Mouse (Mus musculus) forebrain, embryonic 16.5 days (tissue): ENCODE results near the gene Mpzl1. TPM values are rescaled to one million over a fixed set of nuclear protein-coding genes. Genes with fewer than 3 reads are reported as not detected.
A peak's percentile ranks its signal among the peaks of the same experiment; 100 is the strongest.

Experiments
- ATAC-seq: fragments of 200-750 bp; cut with Nextera tagmentation; 2 replicates; pipeline ENCODE4 v1.8.0; 2017; ENCODE audit warnings: mild to moderate bottlenecking, moderate library complexity
- H3K27ac ChIP-seq: fragments of 300-500 bp; sonication (generic); 2 replicates; pipeline ENCODE4 v1.5.1; 2014; ENCODE audit warnings: low read length, control low read depth
- H3K27me3 ChIP-seq: fragments of 300-500 bp; sonication (generic); replicated peaks from 2 replicates; pipeline ENCODE4 v1.6.1; 2014; ENCODE audit warnings: low read length; ENCODE audit not compliant: control insufficient read depth, insufficient read depth
- H3K36me3 ChIP-seq: fragments of 300-500 bp; sonication (generic); 2 replicates; pipeline ENCODE4 v1.6.1; 2014; ENCODE audit not compliant: control insufficient read depth, insufficient read depth
- H3K4me1 ChIP-seq: fragments of 300-500 bp; sonication (generic); replicated peaks from 2 replicates; pipeline ENCODE4 v1.6.1; 2014; ENCODE audit warnings: low read length; ENCODE audit not compliant: control insufficient read depth, insufficient read depth
- H3K4me2 ChIP-seq: fragments of 300-500 bp; sonication (generic); 2 replicates; pipeline ENCODE4 v1.6.1; 2014; ENCODE audit warnings: mild to moderate bottlenecking, low read length, control low read depth
- H3K4me3 ChIP-seq: fragments of 300-500 bp; sonication (generic); replicated peaks from 2 replicates; pipeline ENCODE4 v1.5.1; 2014; ENCODE audit warnings: mild to moderate bottlenecking, low read length, control low read depth
- H3K9ac ChIP-seq: fragments of 300-500 bp; sonication (generic); replicated peaks from 2 replicates; pipeline ENCODE4 v1.6.1; 2014; ENCODE audit warnings: low read depth, low read length, control low read depth
- H3K9me3 ChIP-seq: fragments of 300-500 bp; sonication (generic); 2 replicates; pipeline ENCODE4 v1.6.1; 2016; ENCODE audit warnings: low read length; ENCODE audit not compliant: control insufficient read depth
- WGBS: fragments of 180-500 bp; shearing (Covaris S2); extraction: QIAGEN DNeasy Blood & Tissue Kit; methylation state at CpG from one replicate; pipeline ENCODE4 v1.1.7; 2014; 5-methylcytosine and 5-hydroxymethylcytosine counted together
- polyA plus RNA-seq: library from polyadenylated mRNA; unstranded; fragments of >200 nt; fragmentation: Nextera tagmentation; extraction: Ambion mirVana; gene quantifications from 2 replicates; pipeline ENCODE4 v1.2.1, GENCODE M21; 2015

Mpzl1 gene
- polyA plus RNA-seq, 1 experiment from 2014 or later: 138 TPM

DNA sequence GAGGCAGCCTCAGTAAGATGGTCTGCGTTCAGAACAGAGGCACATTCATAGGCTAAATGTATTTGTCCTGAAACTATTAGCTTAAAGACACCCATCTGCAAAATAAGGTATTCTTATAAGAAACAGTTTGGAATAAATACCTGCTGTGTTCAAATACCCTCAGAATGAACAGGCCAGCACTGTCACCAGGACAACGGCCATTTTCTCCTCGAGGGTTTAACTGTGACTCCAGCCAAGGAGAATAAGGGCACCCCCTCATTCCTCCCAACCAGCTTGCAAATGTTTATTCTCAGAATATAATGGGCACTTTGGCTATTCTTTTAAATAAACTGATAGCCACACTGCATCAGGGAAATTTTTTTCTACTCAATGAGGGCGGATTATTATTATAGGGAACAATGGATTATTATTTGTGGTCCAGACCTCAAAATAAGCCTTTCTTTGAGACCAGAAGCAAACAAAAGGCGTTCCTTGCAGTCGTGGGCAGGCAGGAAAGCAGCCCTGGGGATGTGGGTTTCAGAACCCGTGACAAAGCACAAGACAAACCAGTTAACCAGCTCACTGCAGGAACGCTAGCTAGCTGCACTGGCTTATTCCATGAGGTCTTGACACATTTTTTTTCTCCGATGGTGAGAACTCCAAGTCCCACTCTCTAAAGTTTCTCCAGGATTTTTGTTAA is 23.9 kb downstream of the Mpzl1 start:
- no peak overlapping the region for H3K9ac ChIP-seq
- peak; percentile 54 for ATAC-seq
- H3K9me3 ChIP-seq: peaks cover 5% of the 10 kb centered on the region
- H3K27ac ChIP-seq: peak overlapping the region; percentile 62
- no peaks in the 10 kb centered on the region for H3K27me3 ChIP-seq
- WGBS: 3% methylated on average over 9 of the region's 9 CpGs
- H3K36me3 ChIP-seq: peaks cover 14% of the 10 kb centered on the region
- no peak overlapping the region for H3K4me3 ChIP-seq
- H3K4me2 ChIP-seq: no peak overlapping the region
- peaks cover 16% of the 10 kb centered on the region for H3K4me1 ChIP-seq

DNA sequence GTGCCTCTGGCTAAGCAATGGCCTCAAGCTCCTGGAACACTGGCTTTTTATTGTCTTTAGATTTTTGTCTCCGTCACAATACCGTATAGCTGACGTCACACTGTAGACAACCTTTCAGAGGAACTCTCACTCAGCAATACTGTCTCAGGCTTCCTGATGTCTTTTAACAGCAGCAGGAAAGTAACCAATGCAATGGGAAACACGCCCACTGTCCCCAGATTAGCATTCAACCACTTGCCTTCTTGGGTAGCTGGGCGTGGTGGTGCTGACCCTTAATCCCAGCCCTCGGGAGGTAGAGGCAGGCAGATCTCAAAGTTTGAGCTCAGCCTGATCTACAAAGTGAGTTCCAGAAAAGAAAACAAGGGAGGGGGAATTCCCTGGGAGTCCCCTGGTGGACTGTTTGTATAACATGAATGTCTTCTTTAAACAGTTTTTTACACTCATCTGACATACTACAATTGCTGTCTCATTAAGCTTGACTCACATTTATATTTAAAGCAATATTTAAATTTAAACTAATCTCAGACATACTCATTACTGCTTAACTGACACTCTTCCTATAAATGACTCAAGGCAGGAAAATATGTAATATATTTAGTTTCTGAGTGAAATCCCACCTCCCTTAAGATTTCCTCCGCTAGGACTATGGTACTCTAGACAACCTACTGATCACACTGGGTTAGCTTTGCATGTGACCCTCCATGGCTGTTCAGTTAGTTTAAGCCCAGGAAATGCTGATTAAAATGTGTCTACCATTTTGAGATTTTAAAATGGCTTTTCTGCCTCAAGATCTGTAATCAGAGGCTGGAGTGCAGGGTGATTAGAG is 24.6 kb downstream of the Mpzl1 start:
- peaks cover 9% of the 10 kb centered on the region; the same call in 1 of the 2 replicates for H3K36me3 ChIP-seq
- H3K4me2 ChIP-seq: no peak overlapping the region
- H3K4me3 ChIP-seq: no peak overlapping the region
- no peaks in the 10 kb centered on the region for H3K9me3 ChIP-seq
- peak overlapping the region; percentile 62 for H3K27ac ChIP-seq
- H3K4me1 ChIP-seq: peaks cover 16% of the 10 kb centered on the region
- ATAC-seq: peak; percentile 20; the same call in 1 of the 2 replicates
- 30% methylated on average over 7 of the region's 7 CpGs for WGBS
- no peak overlapping the region for H3K9ac ChIP-seq
- no peaks in the 10 kb centered on the region for H3K27me3 ChIP-seq

DNA sequence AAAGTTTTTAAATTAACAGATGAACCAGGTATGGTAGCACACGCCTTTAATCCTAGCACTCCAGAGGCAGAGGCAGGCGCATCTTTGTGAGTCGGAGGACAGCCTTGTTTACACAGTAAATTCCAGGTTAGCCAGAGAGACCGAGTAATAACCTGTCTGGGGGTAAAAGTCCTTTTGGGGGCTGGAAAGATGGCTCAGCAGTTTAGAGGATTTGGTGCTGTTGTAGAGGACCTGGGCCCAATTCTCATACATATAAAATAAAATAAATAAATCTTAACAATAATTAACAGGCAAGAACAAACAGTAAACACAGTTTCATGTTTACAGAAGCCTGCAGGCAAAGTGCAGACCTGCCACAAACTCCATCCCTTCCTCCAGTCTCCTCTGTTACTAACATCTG is 25.4 kb downstream of the Mpzl1 start:
- no peak overlapping the region for H3K27ac ChIP-seq
- peaks cover 14% of the 10 kb centered on the region for H3K36me3 ChIP-seq
- no peak overlapping the region for H3K4me3 ChIP-seq
- no peak overlapping the region for H3K9ac ChIP-seq
- WGBS: 93% methylated on average over 4 of the region's 4 CpGs
- no peaks in the 10 kb centered on the region for H3K27me3 ChIP-seq
- no peaks in the 10 kb centered on the region for H3K9me3 ChIP-seq
- no peak overlapping the region for H3K4me2 ChIP-seq
- peaks cover 16% of the 10 kb centered on the region for H3K4me1 ChIP-seq
- ATAC-seq: no peak

DNA sequence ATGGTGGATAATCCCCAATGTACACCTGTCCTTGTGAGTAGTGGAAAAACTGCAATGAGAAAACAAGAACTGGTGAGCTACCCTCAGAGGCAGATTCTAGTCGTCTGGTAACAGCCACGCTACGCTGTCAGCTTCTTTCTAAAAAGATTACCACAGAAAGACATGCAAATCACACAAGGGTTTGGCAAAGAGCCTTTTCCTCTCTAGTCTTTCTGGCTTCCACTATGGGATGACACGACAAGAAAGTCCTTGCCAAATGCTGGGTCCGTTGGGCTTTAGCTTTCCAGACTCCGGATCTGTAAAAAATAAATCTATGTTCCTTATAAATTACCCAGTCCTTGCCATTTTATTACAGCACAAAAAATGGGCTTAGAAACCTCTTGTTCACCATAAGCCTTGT is 28.6 kb downstream of the Mpzl1 start:
- H3K4me3 ChIP-seq: no peak overlapping the region
- no peaks in the 10 kb centered on the region for H3K27me3 ChIP-seq
- no peak overlapping the region for H3K4me2 ChIP-seq
- no peak for ATAC-seq
- WGBS: 59% methylated on average over 6 of the region's 6 CpGs
- H3K9me3 ChIP-seq: no peaks in the 10 kb centered on the region
- H3K27ac ChIP-seq: no peak overlapping the region
- H3K9ac ChIP-seq: no peak overlapping the region
- peaks cover 12% of the 10 kb centered on the region for H3K4me1 ChIP-seq
- H3K36me3 ChIP-seq: peaks cover 25% of the 10 kb centered on the region

DNA sequence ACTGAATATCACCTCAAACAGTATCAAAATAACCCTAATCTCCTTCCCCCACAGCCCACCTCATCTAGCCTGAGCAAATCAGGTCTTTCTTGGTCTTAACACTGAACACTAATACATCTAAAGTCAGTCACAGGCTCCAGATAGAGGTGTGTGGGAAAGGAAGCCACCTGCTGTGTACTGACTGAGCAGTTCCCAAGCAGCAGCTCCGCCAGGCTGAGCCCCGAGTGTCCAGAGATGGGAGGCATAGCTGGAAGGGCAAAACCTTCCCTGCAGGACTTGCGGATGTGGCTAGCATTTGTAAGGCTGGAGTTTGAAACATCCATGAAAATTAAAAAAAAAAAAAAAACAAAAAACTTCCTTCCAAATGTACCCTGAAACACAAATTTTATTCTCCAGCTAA is 29.2 kb downstream of the Mpzl1 start:
- Histone ChIP-seq H3K36me3 (peaks cover 25% of the 10 kb centered on the region), H3K9me3 (no peaks in the 10 kb centered on the region), H3K4me2 (no peak overlapping the region), H3K27me3 (no peaks in the 10 kb centered on the region), H3K27ac (no peak overlapping the region), H3K4me1 (peaks cover 5% of the 10 kb centered on the region), H3K4me3 (no peak overlapping the region), H3K9ac (no peak overlapping the region)
- ATAC-seq: no peak
- 81% methylated on average over 3 of the region's 3 CpGs for WGBS

DNA sequence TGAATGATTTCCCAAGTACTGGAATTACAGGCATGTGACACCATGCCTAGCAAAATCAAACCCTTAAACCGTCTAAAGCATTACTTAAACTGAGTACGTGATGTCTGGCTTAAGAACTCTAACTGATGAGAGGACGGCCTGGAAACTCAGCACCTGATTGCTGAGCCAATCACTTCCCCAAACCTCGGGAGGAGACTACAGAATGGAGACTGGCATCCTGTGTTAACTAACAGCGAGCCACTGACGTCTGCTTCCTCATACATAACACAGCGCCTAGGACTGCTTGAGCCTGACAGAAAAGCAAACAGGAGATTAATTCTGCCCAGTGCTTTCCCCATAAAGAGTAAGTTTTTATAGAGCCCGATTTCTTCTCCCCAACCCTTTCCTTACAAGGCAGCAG is 30.1 kb downstream of the Mpzl1 start:
- Histone ChIP-seq H3K9me3 (no peaks in the 10 kb centered on the region), H3K4me2 (no peak overlapping the region), H3K27me3 (no peaks in the 10 kb centered on the region), H3K9ac (no peak overlapping the region), H3K4me1 (no peaks in the 10 kb centered on the region), H3K27ac (no peak overlapping the region), H3K36me3 (peaks cover 25% of the 10 kb centered on the region), H3K4me3 (no peak overlapping the region)
- 90% methylated on average over 8 of the region's 8 CpGs for WGBS
- ATAC-seq: no peak

DNA sequence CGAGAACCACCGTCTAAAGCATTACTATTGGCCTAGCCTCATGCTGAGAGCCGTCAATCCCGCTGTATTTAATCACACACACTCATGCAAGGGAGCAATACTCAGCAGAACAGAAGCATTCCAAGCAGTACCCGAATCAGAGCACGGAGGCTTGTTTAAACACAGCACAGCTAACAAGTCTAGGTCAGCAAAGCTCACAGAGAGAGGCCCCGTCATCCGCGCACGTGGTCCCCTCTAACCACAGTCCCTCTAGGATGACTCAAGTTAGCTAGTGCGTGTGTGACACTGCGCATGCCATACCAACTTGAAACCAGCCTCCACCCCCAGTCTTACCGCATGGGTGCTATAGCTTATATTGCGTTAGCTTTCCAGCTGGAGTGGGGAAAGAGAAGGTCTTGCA is 31.1 kb downstream of the Mpzl1 start:
- Histone ChIP-seq H3K27ac (no peak overlapping the region), H3K27me3 (no peaks in the 10 kb centered on the region), H3K36me3 (peaks cover 27% of the 10 kb centered on the region), H3K9me3 (no peaks in the 10 kb centered on the region), H3K4me2 (no peak overlapping the region), H3K9ac (no peak overlapping the region), H3K4me3 (no peak overlapping the region), H3K4me1 (no peaks in the 10 kb centered on the region)
- no peak for ATAC-seq
- 85% methylated on average over 14 of the region's 14 CpGs for WGBS

DNA sequence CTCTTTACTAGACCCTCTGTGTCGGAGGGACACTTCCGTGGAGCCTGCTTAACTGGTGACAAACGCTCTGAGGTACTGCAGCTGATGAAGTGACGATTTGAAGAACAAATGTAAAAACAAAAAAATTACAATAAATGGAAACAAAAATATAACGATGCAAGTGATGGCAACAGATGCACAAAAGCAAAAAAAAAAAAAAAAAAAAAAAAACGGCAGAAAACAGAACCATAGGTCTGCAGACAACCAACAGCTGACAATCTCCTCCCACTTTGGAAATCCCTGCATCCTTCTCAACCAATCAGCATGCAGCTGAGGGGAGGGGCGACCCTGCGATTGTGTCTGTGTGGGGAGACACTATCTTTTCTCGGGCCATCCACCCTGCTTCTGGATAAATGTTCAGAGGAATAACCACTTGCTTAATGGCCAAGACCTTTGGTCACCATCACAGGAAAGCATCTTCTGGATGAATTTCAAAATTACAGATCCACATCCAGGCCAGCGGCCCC is 32.5 kb downstream of the Mpzl1 start:
- WGBS: 80% methylated on average over 10 of the region's 10 CpGs
- no peaks in the 10 kb centered on the region for H3K4me1 ChIP-seq
- H3K27me3 ChIP-seq: no peaks in the 10 kb centered on the region
- H3K4me2 ChIP-seq: no peak overlapping the region
- no peak overlapping the region for H3K9ac ChIP-seq
- no peak overlapping the region for H3K4me3 ChIP-seq
- ATAC-seq: no peak
- peaks cover 24% of the 10 kb centered on the region for H3K36me3 ChIP-seq
- H3K27ac ChIP-seq: no peak overlapping the region
- H3K9me3 ChIP-seq: no peaks in the 10 kb centered on the region

DNA sequence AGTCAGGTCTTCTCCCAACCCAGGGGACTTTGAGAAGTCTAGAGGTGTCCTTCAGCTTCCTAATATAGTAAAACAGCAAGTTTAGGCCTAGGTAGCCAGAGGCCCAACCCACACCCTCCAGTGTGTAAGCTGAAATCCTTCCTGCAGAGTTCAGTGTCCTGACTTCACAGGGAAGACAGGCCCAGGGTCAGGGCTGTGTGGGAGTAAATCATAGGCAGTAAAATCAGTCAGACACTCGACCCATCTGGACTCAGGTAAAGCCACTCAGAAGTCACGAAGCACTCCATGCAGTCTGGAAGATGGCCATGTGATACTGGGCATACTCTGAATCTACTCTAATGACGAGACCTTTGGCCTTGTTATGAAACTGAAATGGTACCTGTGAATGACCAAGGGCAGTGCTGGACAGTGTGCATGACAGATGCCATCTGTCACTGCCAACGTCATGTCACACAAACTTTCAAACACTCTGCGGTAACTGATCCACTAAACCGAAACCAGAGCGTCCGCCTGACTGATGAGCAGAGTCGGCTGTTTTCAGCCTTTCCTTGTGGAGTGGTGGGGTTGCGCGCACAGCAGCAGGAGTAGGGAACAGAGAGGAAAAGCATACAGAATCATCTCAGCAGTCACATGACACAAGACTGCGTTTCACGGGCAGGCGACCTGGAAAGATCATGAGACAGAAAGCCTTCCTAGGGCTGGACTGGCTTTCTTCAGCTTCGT is 39.5 kb downstream of the Mpzl1 start:
- Histone ChIP-seq H3K9ac (no peak overlapping the region), H3K36me3 (peaks cover 13% of the 10 kb centered on the region; the same call in 1 of the 2 replicates), H3K4me1 (no peaks in the 10 kb centered on the region), H3K27me3 (no peaks in the 10 kb centered on the region), H3K9me3 (no peaks in the 10 kb centered on the region), H3K4me3 (no peak overlapping the region), H3K4me2 (no peak overlapping the region), H3K27ac (no peak overlapping the region)
- 93% methylated on average over 15 of the region's 15 CpGs for WGBS
- ATAC-seq: no peak
